Mouse (Mus musculus) intestine, embryonic 14.5 days (tissue): ENCODE measurements around the gene Mypn. TPM values are rescaled to one million over a fixed set of nuclear protein-coding genes. Genes with fewer than 3 reads are reported as not detected.

Experiments used
- ATAC-seq: fragments of 200-750 bp; cut with Nextera tagmentation; replicated peaks from 2 replicates; pipeline ENCODE4 v1.8.0; 2017; ENCODE audit warnings: low read depth, moderate number of reproducible peaks, moderate TSS enrichment, moderate library complexity; ENCODE audit not compliant: low FRiP score, low TSS enrichment
- DNase-seq: peaks from one replicate; pipeline ENCODE4 v3.0.0-alpha.2; 2018; ENCODE audit warnings: low spot score
- H3K27ac ChIP-seq: fragments of 300-500 bp; sonication (generic); 2 replicates; pipeline ENCODE4 v1.5.1; 2014; ENCODE audit warnings: low read depth, mild to moderate bottlenecking, control low read depth
- H3K27me3 ChIP-seq: fragments of 300-500 bp; sonication (generic); replicated peaks from 2 replicates; pipeline ENCODE4 v1.6.1; 2014; ENCODE audit warnings: low read length, control low read depth; ENCODE audit not compliant: control insufficient read depth, insufficient read depth
- H3K36me3 ChIP-seq: fragments of 300-500 bp; sonication (generic); 2 replicates; pipeline ENCODE4 v1.6.1; 2014; ENCODE audit warnings: low read length, control low read depth; ENCODE audit not compliant: control insufficient read depth, insufficient read depth
- H3K4me1 ChIP-seq: fragments of 300-500 bp; sonication (generic); replicated peaks from 2 replicates; pipeline ENCODE4 v1.6.1; 2014; ENCODE audit warnings: low read length, control low read depth, mixed read lengths; ENCODE audit not compliant: control insufficient read depth, insufficient read depth
- H3K4me2 ChIP-seq: fragments of 300-500 bp; sonication (generic); 2 replicates; pipeline ENCODE4 v1.6.1; 2014; ENCODE audit warnings: low read length
- H3K4me3 ChIP-seq: fragments of 300-500 bp; sonication (generic); 2 replicates; pipeline ENCODE4 v1.5.1; 2014; ENCODE audit warnings: low read depth, low read length, control low read depth, mixed read lengths
- H3K9ac ChIP-seq: fragments of 300-500 bp; sonication (generic); 2 replicates; pipeline ENCODE4 v1.6.1; 2014; ENCODE audit warnings: mild to moderate bottlenecking, low read length
- H3K9me3 ChIP-seq: fragments of 300-500 bp; sonication (generic); 2 replicates; pipeline ENCODE4 v1.6.1; 2016; ENCODE audit warnings: low read length, control low read depth; ENCODE audit not compliant: control insufficient read depth
- WGBS: fragments of 180-500 bp; shearing (Covaris S2); extraction: QIAGEN DNeasy Blood & Tissue Kit; methylation state at CpG from one replicate; pipeline ENCODE4 v1.1.7; 2014; 5-methylcytosine and 5-hydroxymethylcytosine counted together
- polyA plus RNA-seq: library from polyadenylated mRNA; unstranded; fragments of >200 nt; fragmentation: Nextera tagmentation; extraction: Ambion mirVana; gene quantifications from 2 replicates; pipeline ENCODE4 v1.2.1, GENCODE M21; 2014

Gene Mypn
- polyA plus RNA-seq, 1 experiment from 2014 or later = not detected

- WGBS = 73% methylated on average over 2 of the region's 2 CpGs
- peaks cover 7% of the 10 kb centered on the region for H3K4me1 ChIP-seq
- no peaks in the 10 kb centered on the region for H3K9me3 ChIP-seq
- H3K36me3 ChIP-seq = 0 out of 2 replicates have a peak, but pooled peaks cover 2% of the 10 kb centered on the region
- H3K27ac ChIP-seq = no peak overlapping the region
- H3K9ac ChIP-seq = no peak overlapping the region
- no peak for DNase-seq
- no peak for ATAC-seq
- H3K4me2 ChIP-seq = no peak overlapping the region
- no peaks in the 10 kb centered on the region for H3K27me3 ChIP-seq
- H3K4me3 ChIP-seq = no peak overlapping the region
Observed at GRCm38 (mm10) chr10:63240868-63241271, 37.1 kb upstream of the Mypn start.

- Histone ChIP-seq H3K4me2 (no peak overlapping the region), H3K9me3 (no peaks in the 10 kb centered on the region), H3K36me3 (no peaks in the 10 kb centered on the region), H3K4me3 (no peak overlapping the region), H3K27ac (no peak overlapping the region), H3K27me3 (no peaks in the 10 kb centered on the region), H3K4me1 (peaks cover 7% of the 10 kb centered on the region), H3K9ac (no peak overlapping the region)
- no peak for DNase-seq
- WGBS = 90% methylated on average over 2 of the region's 2 CpGs
- ATAC-seq = no peak
Observed at GRCm38 (mm10) chr10:63239848-63240247, 36.1 kb upstream of the Mypn start.

- H3K4me2 ChIP-seq = no peak overlapping the region
- no peak overlapping the region for H3K27ac ChIP-seq
- peak; percentile 21 for DNase-seq
- whole genome bisulfite sequencing = 70% methylated on average over 4 of the region's 4 CpGs
- H3K36me3 ChIP-seq = no peaks in the 10 kb centered on the region
- H3K4me3 ChIP-seq = no peak overlapping the region
- no peak for ATAC-seq
- no peaks in the 10 kb centered on the region for H3K27me3 ChIP-seq
- no peak overlapping the region for H3K9ac ChIP-seq
- H3K9me3 ChIP-seq = no peaks in the 10 kb centered on the region
- H3K4me1 ChIP-seq = peaks cover 7% of the 10 kb centered on the region
Observed at GRCm38 (mm10) chr10:63238090-63238489, 34.3 kb upstream of the Mypn start.

DNA sequence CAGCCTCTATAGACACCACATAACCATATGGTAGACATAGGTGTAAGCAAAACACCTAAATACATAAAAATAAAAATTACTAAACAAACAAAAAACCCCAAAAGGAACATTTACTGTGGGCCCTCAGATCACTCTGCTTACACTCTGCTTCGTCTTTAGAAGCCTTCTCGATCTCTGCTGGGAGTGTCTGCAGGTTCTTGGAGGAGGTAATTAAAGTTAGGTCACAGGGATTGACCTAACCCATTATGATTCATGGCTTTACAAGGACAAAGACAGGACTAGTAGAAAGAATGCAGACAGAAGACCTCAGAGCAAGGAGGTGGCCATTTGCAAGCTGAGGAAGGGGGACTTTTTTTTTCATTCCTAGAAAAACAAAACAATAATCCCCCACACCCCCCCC lies 33.5 kb upstream of the Mypn start:
- H3K9me3 ChIP-seq = no peaks in the 10 kb centered on the region
- H3K27me3 ChIP-seq = no peaks in the 10 kb centered on the region
- no peak overlapping the region for H3K4me3 ChIP-seq
- no peak overlapping the region for H3K4me2 ChIP-seq
- ATAC-seq = no peak
- H3K9ac ChIP-seq = no peak overlapping the region
- H3K36me3 ChIP-seq = no peaks in the 10 kb centered on the region
- no peak for DNase-seq
- H3K27ac ChIP-seq = no peak overlapping the region
- no peaks in the 10 kb centered on the region for H3K4me1 ChIP-seq
- 71% methylated on average over 2 of the region's 2 CpGs for WGBS

- H3K36me3 ChIP-seq = no peaks in the 10 kb centered on the region
Observed at GRCm38 (mm10) chr10:63236663-63237062, 32.9 kb upstream of the Mypn start.

DNA sequence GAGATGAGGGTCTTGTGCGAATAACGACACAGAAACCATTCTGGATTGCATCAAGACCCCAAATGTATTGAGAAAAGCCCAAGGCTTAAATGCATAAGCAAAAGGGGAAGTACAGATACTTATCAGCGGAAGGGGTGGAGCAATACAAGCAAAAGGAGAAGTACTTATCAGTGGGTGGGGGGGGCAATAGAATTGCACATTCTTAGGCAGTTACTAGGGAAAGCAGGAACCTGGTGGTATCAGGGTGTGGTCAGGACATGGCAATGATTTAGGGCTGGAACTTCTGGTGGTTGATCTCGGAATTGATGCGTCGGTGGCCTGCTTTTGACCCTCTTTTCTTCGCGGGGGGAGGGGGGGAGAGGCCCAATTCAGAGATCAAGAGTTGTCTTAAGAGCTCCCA lies 32.1 kb upstream of the Mypn start:
- Histone ChIP-seq H3K4me2 (no peak overlapping the region), H3K27ac (no peak overlapping the region), H3K4me1 (no peaks in the 10 kb centered on the region), H3K9ac (no peak overlapping the region), H3K36me3 (no peaks in the 10 kb centered on the region), H3K27me3 (no peaks in the 10 kb centered on the region), H3K9me3 (no peaks in the 10 kb centered on the region), H3K4me3 (no peak overlapping the region)
- ATAC-seq (no peak), DNase-seq (no peak)
- WGBS = 81% methylated on average over 8 of the region's 8 CpGs

More at GRCm38 (mm10) chr10:63236663-63237062, 32.9 kb upstream of the Mypn start:
- Histone ChIP-seq H3K9ac (no peak overlapping the region), H3K27me3 (no peaks in the 10 kb centered on the region), H3K4me2 (no peak overlapping the region), H3K4me1 (no peaks in the 10 kb centered on the region), H3K4me3 (no peak overlapping the region), H3K27ac (no peak overlapping the region), H3K9me3 (no peaks in the 10 kb centered on the region)
- ATAC-seq = no peak
- no peak for DNase-seq
- WGBS = 88% methylated on average over 6 of the region's 6 CpGs

GRCm38 (mm10) chr10:63234133-63234532 lies 30.4 kb upstream of the Mypn start:
- Histone ChIP-seq H3K9ac (no peak overlapping the region), H3K27ac (no peak overlapping the region), H3K36me3 (no peaks in the 10 kb centered on the region), H3K9me3 (no peaks in the 10 kb centered on the region), H3K4me2 (no peak overlapping the region), H3K4me3 (no peak overlapping the region), H3K27me3 (no peaks in the 10 kb centered on the region), H3K4me1 (no peaks in the 10 kb centered on the region)
- 80% methylated on average over 5 of the region's 5 CpGs for WGBS
- DNase-seq (no peak), ATAC-seq (no peak)

- Histone ChIP-seq H3K4me1 (no peaks in the 10 kb centered on the region), H3K9me3 (no peaks in the 10 kb centered on the region), H3K4me3 (no peak overlapping the region), H3K27ac (no peak overlapping the region), H3K27me3 (no peaks in the 10 kb centered on the region), H3K36me3 (no peaks in the 10 kb centered on the region), H3K4me2 (no peak overlapping the region), H3K9ac (no peak overlapping the region)
- no peak for ATAC-seq
- DNase-seq = no peak
- 38% methylated on average over 5 of the region's 5 CpGs for WGBS
Observed at GRCm38 (mm10) chr10:63231630-63232029, 27.9 kb upstream of the Mypn start.

DNA sequence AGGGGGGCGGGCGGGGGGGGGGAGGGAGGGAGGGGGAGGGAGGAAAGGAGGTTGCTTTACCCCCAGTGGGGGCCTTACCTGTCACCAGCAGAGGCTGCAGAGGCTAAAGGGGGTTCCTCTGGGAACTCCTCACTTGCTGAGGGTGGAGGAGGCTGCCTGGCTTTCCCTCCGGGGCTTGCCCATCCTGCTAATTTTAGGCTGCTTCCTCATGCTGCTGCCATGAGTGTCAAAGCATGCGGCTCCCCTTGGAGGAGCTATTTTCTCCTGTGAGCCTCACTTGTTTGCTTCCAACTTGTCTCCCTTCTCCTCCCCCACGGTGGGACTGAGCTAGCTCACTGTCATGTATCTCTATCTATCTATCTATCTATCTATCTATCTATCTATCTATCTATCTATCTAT lies 27.1 kb upstream of the Mypn start:
- H3K4me1 ChIP-seq = no peaks in the 10 kb centered on the region
- no peaks in the 10 kb centered on the region for H3K9me3 ChIP-seq
- no peak overlapping the region for H3K4me3 ChIP-seq
- no peak overlapping the region for H3K9ac ChIP-seq
- no peak for ATAC-seq
- no peak for DNase-seq
- no peaks in the 10 kb centered on the region for H3K27me3 ChIP-seq
- no peak overlapping the region for H3K27ac ChIP-seq
- H3K4me2 ChIP-seq = no peak overlapping the region
- H3K36me3 ChIP-seq = no peaks in the 10 kb centered on the region
- WGBS = 32% methylated on average over 3 of the region's 5 CpGs
